Mouse (Mus musculus) forebrain, embryonic 13.5 days (tissue): ENCODE data around the gene Atox1. TPM values are rescaled to one million over a fixed set of nuclear protein-coding genes. Genes with fewer than 3 reads are reported as not detected.

Source experiments
- ATAC-seq: fragments of 200-750 bp; cut with Nextera tagmentation; 2 replicates; pipeline ENCODE4 v1.8.0; 2017
- H3K27ac ChIP-seq: fragments of 300-500 bp; sonication (generic); 2 replicates; pipeline ENCODE4 v1.5.1; 2015; ENCODE audit warnings: inconsistent platforms, mild to moderate bottlenecking, moderate library complexity
- H3K27me3 ChIP-seq: fragments of 300-500 bp; sonication (generic); 2 replicates; pipeline ENCODE4 v1.6.1; 2015; ENCODE audit warnings: mild to moderate bottlenecking, inconsistent platforms
- H3K36me3 ChIP-seq: fragments of 300-500 bp; sonication (generic); 2 replicates; pipeline ENCODE4 v1.6.1; 2015; ENCODE audit warnings: mild to moderate bottlenecking, inconsistent platforms; ENCODE audit not compliant: poor library complexity, severe bottlenecking
- H3K4me1 ChIP-seq: fragments of 300-500 bp; sonication (generic); 2 replicates; pipeline ENCODE4 v1.6.1; 2015; ENCODE audit warnings: inconsistent platforms
- H3K4me2 ChIP-seq: fragments of 300-500 bp; sonication (generic); 2 replicates; pipeline ENCODE4 v1.6.1; 2015; ENCODE audit warnings: inconsistent platforms, mild to moderate bottlenecking, moderate library complexity
- H3K4me3 ChIP-seq: fragments of 300-500 bp; sonication (generic); 2 replicates; pipeline ENCODE4 v1.5.1; 2015; ENCODE audit warnings: mild to moderate bottlenecking, inconsistent platforms
- H3K9ac ChIP-seq: fragments of 300-500 bp; sonication (generic); 2 replicates; pipeline ENCODE4 v1.6.1; 2015; ENCODE audit warnings: mild to moderate bottlenecking, inconsistent platforms
- H3K9me3 ChIP-seq: fragments of 300-500 bp; sonication (generic); replicated peaks from 2 replicates; pipeline ENCODE4 v1.6.1; 2016; ENCODE audit warnings: inconsistent platforms
- WGBS: fragments of 180-500 bp; shearing (Covaris S2); methylation state at CpG from one replicate; pipeline ENCODE4 v1.1.7; 2015; 5-methylcytosine and 5-hydroxymethylcytosine counted together
- microRNA-seq: library from miRNA; unstranded; fragments of <30 nt; microRNA quantifications from one replicate; pipeline ENCODE4, GENCODE M21; 2016
- polyA plus RNA-seq: library from polyadenylated mRNA; unstranded; fragments of >200 nt; fragmentation: Nextera tagmentation; extraction: Ambion mirVana; gene quantifications from 2 replicates; pipeline ENCODE4 v1.2.1, GENCODE M21; 2015

The Atox1 gene
- polyA plus RNA-seq, 1 experiment from 2014 or later = 278 TPM

DNA sequence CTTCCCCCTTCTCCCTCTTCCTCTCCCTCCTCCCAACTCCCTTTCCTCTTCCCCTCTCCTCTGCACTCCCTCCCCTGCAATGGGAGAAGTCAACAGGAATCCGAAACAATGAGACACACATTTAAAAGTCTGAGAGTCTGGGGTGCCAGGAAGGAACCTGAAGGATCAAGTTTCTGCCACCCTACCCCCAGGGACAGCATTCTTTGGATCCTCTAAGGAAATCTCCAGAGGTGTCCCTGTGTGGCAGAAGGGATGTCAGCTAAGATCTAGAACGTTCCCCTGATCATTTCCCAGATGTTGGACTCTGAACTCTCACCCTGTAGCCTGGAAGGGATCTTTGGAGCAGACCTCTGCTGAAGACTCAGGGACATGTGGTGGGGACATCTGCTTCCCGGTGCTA is 50.5 kb downstream of the Atox1 start:
- Histone ChIP-seq H3K36me3 (peaks cover 40% of the 10 kb centered on the region), H3K27ac (no peak overlapping the region), H3K4me2 (no peak overlapping the region), H3K27me3 (no peaks in the 10 kb centered on the region), H3K9me3 (no peaks in the 10 kb centered on the region), H3K9ac (no peak overlapping the region), H3K4me1 (no peaks in the 10 kb centered on the region), H3K4me3 (no peak overlapping the region)
- WGBS = 79% methylated on average over 3 of the region's 3 CpGs
- no peak for ATAC-seq

DNA sequence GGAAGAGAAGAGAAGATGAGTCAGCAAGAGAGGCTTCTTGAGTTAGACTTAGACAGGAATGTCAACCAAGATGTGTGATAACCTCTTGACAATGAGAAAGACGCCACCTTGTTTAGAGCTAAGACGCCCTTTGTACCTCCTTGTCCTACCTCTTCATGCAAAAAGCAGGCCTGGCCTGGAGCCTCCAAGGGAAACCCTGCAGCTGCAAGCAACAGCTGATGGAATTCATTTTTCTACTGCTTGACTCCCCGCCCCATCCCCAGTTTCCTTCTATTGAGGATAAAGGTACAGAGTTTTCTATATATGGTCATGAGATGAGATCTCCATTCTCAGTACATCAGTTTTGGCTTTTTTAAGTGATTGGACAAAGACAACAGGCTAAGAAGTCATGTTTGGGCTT is 51.0 kb downstream of the Atox1 start:
- ATAC-seq = no peak
- H3K4me2 ChIP-seq = no peak overlapping the region
- H3K27me3 ChIP-seq = no peaks in the 10 kb centered on the region
- 94% methylated on average over 3 of the region's 3 CpGs for WGBS
- no peaks in the 10 kb centered on the region for H3K4me1 ChIP-seq
- H3K4me3 ChIP-seq = no peak overlapping the region
- peaks cover 42% of the 10 kb centered on the region for H3K36me3 ChIP-seq
- H3K9me3 ChIP-seq = no peaks in the 10 kb centered on the region
- H3K9ac ChIP-seq = no peak overlapping the region
- no peak overlapping the region for H3K27ac ChIP-seq

DNA sequence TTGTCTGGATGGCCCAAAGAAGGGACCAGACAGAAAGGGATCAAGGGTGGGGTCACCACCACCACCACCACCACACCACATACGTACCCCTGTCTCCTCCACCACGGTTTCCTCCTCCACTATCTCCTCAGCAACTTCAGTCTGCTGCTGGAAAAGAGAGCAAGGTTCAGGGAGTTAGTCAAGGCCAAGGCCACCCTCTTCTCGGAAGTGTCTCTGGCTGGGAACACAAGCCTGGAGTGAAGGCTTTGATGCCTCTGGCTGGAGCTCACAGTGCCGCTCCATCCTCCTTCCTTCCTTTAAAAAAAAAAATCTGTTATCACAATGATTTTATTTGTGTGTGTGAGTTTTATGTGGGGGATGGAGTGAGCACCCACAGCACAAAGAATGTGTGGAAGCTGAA is 53.9 kb downstream of the Atox1 start:
- ATAC-seq = no peak
- Histone ChIP-seq H3K9me3 (no peaks in the 10 kb centered on the region), H3K27ac (no peak overlapping the region), H3K9ac (no peak overlapping the region), H3K4me3 (no peak overlapping the region), H3K4me1 (no peaks in the 10 kb centered on the region), H3K27me3 (no peaks in the 10 kb centered on the region), H3K4me2 (no peak overlapping the region), H3K36me3 (peaks cover 56% of the 10 kb centered on the region)
- WGBS = 88% methylated on average over 4 of the region's 4 CpGs

DNA sequence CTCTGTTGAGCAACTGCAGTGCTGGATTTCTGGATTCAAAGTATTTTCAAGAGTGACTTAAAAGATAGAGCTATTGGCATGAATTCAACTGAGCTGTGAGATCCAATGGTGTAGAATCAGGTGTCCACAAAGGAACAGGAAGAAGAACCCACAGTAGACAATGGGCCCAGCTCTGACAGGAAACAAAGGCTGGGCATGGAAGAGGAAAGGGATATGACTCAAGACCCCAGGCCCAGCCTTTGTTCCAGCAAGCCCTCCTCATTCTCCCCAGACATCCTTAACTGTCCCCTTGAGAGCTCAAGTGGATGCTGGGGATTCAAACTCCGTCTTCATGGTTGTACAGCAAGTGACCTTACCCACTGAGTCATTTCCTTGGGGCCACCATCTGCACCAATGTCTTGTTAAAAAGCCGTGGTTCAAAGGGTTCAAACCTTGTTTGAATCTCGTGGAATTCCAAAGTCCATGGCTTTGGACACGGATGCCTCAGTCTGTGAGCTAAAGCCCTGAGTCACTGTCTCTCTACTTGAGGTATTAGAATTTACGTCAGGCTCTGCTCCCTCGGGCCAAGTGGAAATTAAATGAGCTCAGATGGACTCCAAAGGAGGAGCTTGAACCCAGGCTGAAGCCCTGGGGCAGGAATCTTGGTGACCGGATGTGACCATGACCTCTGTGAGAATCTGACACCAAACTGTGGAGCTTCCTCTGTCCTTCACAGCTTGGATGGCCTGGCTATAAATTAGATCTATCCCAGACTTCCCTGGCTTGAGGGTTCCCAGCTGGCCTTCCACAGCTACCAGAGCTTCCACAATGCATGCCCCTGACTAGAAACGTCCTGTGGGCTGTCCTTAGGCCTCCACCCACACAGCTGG is 55.2 kb downstream of the Atox1 start:
- Histone ChIP-seq H3K27me3 (no peaks in the 10 kb centered on the region), H3K27ac (no peak overlapping the region), H3K4me3 (no peak overlapping the region), H3K4me2 (no peak overlapping the region), H3K36me3 (peaks cover 60% of the 10 kb centered on the region), H3K9ac (no peak overlapping the region), H3K9me3 (no peaks in the 10 kb centered on the region), H3K4me1 (no peaks in the 10 kb centered on the region)
- WGBS = 87% methylated on average over 8 of the region's 8 CpGs
- no peak for ATAC-seq

DNA sequence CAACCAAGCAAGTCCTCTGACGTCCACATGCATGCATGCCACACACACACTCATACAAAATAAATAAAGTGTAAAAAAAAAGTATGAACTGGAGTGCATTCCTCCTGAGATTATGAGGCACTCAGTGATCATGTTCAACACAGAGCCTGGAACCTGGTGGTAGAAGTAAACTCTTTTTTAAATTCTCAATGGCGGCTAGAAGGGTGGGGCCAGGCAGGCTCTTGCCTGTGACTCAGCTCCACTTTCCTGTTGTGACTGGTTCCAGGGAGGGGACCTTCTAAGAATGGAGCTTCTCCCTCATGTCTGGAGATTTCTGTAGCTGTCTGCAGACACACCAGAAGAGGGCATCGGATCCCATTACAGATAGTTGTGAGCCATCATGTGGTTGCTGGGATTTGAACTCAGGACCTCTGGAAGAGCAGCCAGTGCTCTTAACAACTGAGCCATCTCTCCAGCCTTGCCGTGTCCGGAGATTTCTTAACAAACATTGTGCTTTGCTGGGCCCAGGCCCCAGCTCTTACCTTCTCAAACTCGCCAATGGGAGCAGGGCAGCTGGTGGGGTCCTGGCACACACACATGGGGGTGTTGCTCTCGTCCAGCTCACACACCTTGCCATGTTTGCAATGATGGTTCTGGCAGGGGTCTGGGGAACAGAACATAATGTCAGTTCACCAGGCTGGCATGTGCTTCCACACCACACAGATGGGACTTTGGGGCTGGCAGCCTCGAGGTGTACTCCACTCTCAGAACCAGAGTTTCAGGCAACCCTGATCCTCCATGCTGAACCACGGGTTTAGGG is 56.2 kb downstream of the Atox1 start:
- no peak for ATAC-seq
- Histone ChIP-seq H3K4me3 (no peak overlapping the region), H3K9ac (no peak overlapping the region), H3K36me3 (peaks cover 64% of the 10 kb centered on the region), H3K27me3 (no peaks in the 10 kb centered on the region), H3K4me2 (no peak overlapping the region), H3K27ac (no peak overlapping the region), H3K4me1 (no peaks in the 10 kb centered on the region), H3K9me3 (no peaks in the 10 kb centered on the region)
- WGBS = 89% methylated on average over 9 of the region's 9 CpGs

DNA sequence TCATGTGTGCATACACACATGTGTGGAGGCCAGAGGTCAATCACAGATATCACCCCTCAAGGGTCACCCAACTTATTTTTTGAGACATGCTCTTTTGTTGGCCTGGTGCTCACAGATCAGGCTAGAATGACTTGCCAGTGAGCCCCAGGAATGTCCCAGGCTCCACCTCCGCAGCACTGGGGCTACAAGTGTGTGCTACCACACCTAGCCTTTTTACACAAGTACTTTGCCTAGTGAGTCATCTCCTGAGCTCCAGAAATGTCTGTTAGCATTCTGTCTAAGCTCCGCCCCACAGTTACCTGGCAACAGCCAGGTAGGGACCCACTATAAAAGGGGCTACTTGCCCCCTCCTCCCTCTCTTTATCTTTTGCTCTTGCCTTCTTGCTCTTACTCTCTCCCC is 60.2 kb downstream of the Atox1 start:
- Histone ChIP-seq H3K27ac (no peak overlapping the region), H3K4me1 (no peaks in the 10 kb centered on the region), H3K9ac (no peak overlapping the region), H3K9me3 (no peaks in the 10 kb centered on the region), H3K4me2 (no peak overlapping the region), H3K27me3 (no peaks in the 10 kb centered on the region), H3K36me3 (peaks cover 36% of the 10 kb centered on the region; the same call in 1 of the 2 replicates), H3K4me3 (no peak overlapping the region)
- 100% methylated on average over 2 of the region's 2 CpGs for WGBS
- no peak for ATAC-seq

DNA sequence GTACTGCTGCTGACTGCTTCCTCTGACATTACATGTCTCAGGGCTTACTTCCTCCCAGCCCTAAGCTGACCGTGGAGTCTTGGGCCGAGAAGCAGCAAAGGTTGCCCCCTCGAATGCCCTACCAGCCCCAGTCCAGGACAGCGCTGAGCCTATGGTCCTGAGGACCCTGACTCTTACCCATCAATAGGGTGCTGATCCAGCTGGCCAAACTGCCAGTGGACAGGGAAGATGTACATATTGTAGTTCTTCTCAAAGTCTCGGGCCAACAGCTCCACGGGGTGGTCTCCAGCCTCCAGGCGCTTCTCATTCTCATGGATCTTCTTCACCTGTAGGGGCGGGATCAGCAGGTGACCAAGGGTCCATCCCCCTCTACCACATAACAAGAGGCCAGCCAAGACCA is 62.7 kb downstream of the Atox1 start:
- no peak overlapping the region for H3K4me2 ChIP-seq
- no peaks in the 10 kb centered on the region for H3K27me3 ChIP-seq
- ATAC-seq = no peak
- no peak overlapping the region for H3K9ac ChIP-seq
- H3K9me3 ChIP-seq = no peaks in the 10 kb centered on the region
- no peak overlapping the region for H3K4me3 ChIP-seq
- H3K27ac ChIP-seq = no peak overlapping the region
- H3K36me3 ChIP-seq = peaks cover 26% of the 10 kb centered on the region; the same call in 1 of the 2 replicates
- H3K4me1 ChIP-seq = no peaks in the 10 kb centered on the region
- 95% methylated on average over 8 of the region's 8 CpGs for WGBS

DNA sequence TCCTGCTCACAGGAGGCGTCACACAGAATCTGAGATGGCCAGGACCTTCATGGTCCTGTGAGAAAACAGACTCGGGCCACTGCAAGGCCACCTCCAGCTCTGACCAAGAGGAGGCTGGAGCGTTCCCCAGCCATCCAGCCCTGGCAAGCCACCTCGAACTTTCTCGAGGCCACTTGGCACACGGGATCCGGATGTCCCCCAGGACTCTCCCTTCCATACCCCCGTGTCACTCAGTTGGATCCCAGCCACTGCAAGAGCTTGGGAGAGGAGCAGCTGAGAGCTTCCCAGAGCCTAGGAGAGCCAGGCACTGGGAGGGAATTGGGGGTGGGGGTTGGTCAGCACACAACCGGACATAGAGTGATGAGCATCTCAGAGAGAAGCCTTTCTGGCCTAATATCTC is 63.6 kb downstream of the Atox1 start:
- H3K4me2 ChIP-seq = no peak overlapping the region
- H3K4me1 ChIP-seq = no peaks in the 10 kb centered on the region; the same call in 1 of the 2 replicates
- 91% methylated on average over 9 of the region's 9 CpGs for WGBS
- no peak overlapping the region for H3K27ac ChIP-seq
- H3K36me3 ChIP-seq = peaks cover 19% of the 10 kb centered on the region; the same call in 1 of the 2 replicates
- no peak overlapping the region for H3K4me3 ChIP-seq
- H3K27me3 ChIP-seq = no peaks in the 10 kb centered on the region
- no peaks in the 10 kb centered on the region for H3K9me3 ChIP-seq
- ATAC-seq = no peak
- no peak overlapping the region for H3K9ac ChIP-seq

DNA sequence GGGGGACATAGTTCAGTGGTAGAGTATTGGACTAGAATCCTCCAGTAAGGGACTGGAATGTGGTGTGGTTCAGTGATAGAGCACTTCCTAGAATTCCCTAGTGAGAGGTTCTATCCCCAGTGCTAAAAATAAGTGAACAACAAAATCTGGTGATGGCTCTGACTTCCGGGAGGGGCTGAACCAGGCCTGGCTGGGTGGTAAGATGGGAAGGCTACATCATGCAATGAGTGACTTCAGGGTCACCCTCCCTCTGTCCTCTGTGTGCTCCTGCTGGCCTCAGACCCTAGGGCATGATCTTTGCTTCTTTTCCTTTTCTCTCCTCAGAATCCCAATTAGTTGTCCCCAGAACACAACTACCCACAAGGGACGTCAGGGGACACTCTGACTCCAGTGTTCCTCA is 64.0 kb downstream of the Atox1 start:
- 84% methylated on average over 2 of the region's 2 CpGs for WGBS
- Histone ChIP-seq H3K9ac (no peak overlapping the region), H3K4me1 (no peaks in the 10 kb centered on the region; the same call in 1 of the 2 replicates), H3K9me3 (no peaks in the 10 kb centered on the region), H3K4me3 (no peak overlapping the region), H3K27me3 (no peaks in the 10 kb centered on the region), H3K36me3 (peaks cover 19% of the 10 kb centered on the region; the same call in 1 of the 2 replicates), H3K4me2 (no peak overlapping the region), H3K27ac (no peak overlapping the region)
- ATAC-seq = no peak

Small RNA genes within 50 kb of the gene (microRNA-seq; reads per million reads assigned to microRNA genes)
- gene Mir7652 = not detected

Other genes with a start within 250 kb of the Atox1 start
- gene Fat2, start 124.7 kb downstream of the Atox1 start, polyA plus RNA-seq = not detected in 2 replicates
- gene Sparc, start 38.1 kb downstream of the Atox1 start, polyA plus RNA-seq = 273 and 289 TPM in 2 replicates
- gene G3bp1, start 8.4 kb upstream of the Atox1 start, polyA plus RNA-seq = 182 and 199 TPM in 2 replicates
- gene Glra1, start 147.0 kb upstream of the Atox1 start, polyA plus RNA-seq = not detected in 2 replicates